Mouse (Mus musculus): ENCODE data around the gene Gm14180. TPM values are rescaled to one million over a fixed set of nuclear protein-coding genes. Genes with fewer than 3 reads are reported as not detected.
"Not testable (repeated sequence)": the region's sequence is repeated elsewhere in the genome, so short reads cannot be mapped to it uniquely, and the experiment has no call there.

Gene Gm14180
- polyA plus RNA-seq (2017; shearing (Covaris generic)) = not detected

- ATAC-seq = no peak
Observed at GRCm38 (mm10) chr11:99734190-99734589, at the start of gene Gm14180. Gm14180 (minus strand) TSS chr11:99734290.

- no peak for ATAC-seq
Observed at GRCm38 (mm10) chr11:99780604-99781003, 46.5 kb upstream of the Gm14180 start, which contains the start of gene Krtap4-8. Krtap4-8 (minus strand) TSS chr11:99780704.

- ATAC-seq = no peak
Observed at GRCm38 (mm10) chr11:99778401-99778800, 44.3 kb upstream of the Gm14180 start.

GRCm38 (mm10) chr11:99772813-99773212 lies 38.7 kb upstream of the Gm14180 start, which contains the start of gene Gm11595:
Gm11595 (minus strand) TSS chr11:99772913.
- not testable (repeated sequence) for ATAC-seq

- no peak for ATAC-seq
Observed at GRCm38 (mm10) chr11:99768410-99768809, 34.3 kb upstream of the Gm14180 start.

- ATAC-seq = no peak
Observed at GRCm38 (mm10) chr11:99758877-99759276, 24.8 kb upstream of the Gm14180 start.

GRCm38 (mm10) chr11:99743985-99744384 lies 9.9 kb upstream of the Gm14180 start:
- no peak for ATAC-seq

GRCm38 (mm10) chr11:99724061-99724460 lies 10.0 kb downstream of the Gm14180 start:
- ATAC-seq = no peak

- ATAC-seq = no peak
Observed at GRCm38 (mm10) chr11:99718759-99719158, 15.3 kb downstream of the Gm14180 start.

GRCm38 (mm10) chr11:99690463-99690862 lies 43.6 kb downstream of the Gm14180 start, which contains the start of gene Gm14190:
Gm14190 (minus strand) TSS chr11:99690740.
- no peak for ATAC-seq

GRCm38 (mm10) chr11:99685235-99685634 lies 48.9 kb downstream of the Gm14180 start:
- ATAC-seq = not testable (repeated sequence)

Other genes starting within 250 kb of the Gm14180 start
- not detected for gene Krt23, start 241.2 kb downstream of the Gm14180 start, polyA plus RNA-seq (2017; shearing (Covaris generic))
- not detected for gene Krt39, start 213.0 kb downstream of the Gm14180 start, polyA plus RNA-seq (2017; shearing (Covaris generic))
- gene Krt40, start 191.1 kb downstream of the Gm14180 start, polyA plus RNA-seq (2017; shearing (Covaris generic)) = not detected
- not detected for gene Krtap3-3, start 183.4 kb downstream of the Gm14180 start, polyA plus RNA-seq (2017; shearing (Covaris generic))
- not detected for gene Krtap3-2, start 177.4 kb downstream of the Gm14180 start, polyA plus RNA-seq (2017; shearing (Covaris generic))
- not detected for gene Gm11939, start 174.8 kb downstream of the Gm14180 start, polyA plus RNA-seq (2017; shearing (Covaris generic))
- not detected for gene Krtap3-1, start 167.7 kb downstream of the Gm14180 start, polyA plus RNA-seq (2017; shearing (Covaris generic))
- gene Krtap1-5, start 153.3 kb downstream of the Gm14180 start, polyA plus RNA-seq (2017; shearing (Covaris generic)) = not detected
- gene Krtap1-4, start 150.6 kb downstream of the Gm14180 start, polyA plus RNA-seq (2017; shearing (Covaris generic)) = not detected
- gene Krtap1-3, start 143.0 kb downstream of the Gm14180 start, polyA plus RNA-seq (2017; shearing (Covaris generic)) = not detected
- gene Krtap9-3, start 136.2 kb downstream of the Gm14180 start, polyA plus RNA-seq (2017; shearing (Covaris generic)) = not detected
- gene Gm11938, start 131.0 kb downstream of the Gm14180 start, polyA plus RNA-seq (2017; shearing (Covaris generic)) = not detected
- gene Gm11937, start 124.1 kb downstream of the Gm14180 start, polyA plus RNA-seq (2017; shearing (Covaris generic)) = not detected
- gene Krtap2-4, start 119.4 kb downstream of the Gm14180 start, polyA plus RNA-seq (2017; shearing (Covaris generic)) = not detected
- not detected for gene Gm11562, start 113.9 kb downstream of the Gm14180 start, polyA plus RNA-seq (2017; shearing (Covaris generic))
- not detected for gene Krtap4-1, start 106.1 kb downstream of the Gm14180 start, polyA plus RNA-seq (2017; shearing (Covaris generic))
- gene Krtap4-2, start 99.2 kb downstream of the Gm14180 start, polyA plus RNA-seq (2017; shearing (Covaris generic)) = not detected
- not detected for gene Krtap4-7, start 90.2 kb downstream of the Gm14180 start, polyA plus RNA-seq (2017; shearing (Covaris generic))
- not detected for gene Gm11555, start 84.1 kb downstream of the Gm14180 start, polyA plus RNA-seq (2017; shearing (Covaris generic))
- gene Gm11563, start 75.3 kb downstream of the Gm14180 start, polyA plus RNA-seq (2017; shearing (Covaris generic)) = not detected
- not detected for gene Krtap4-6, start 68.3 kb downstream of the Gm14180 start, polyA plus RNA-seq (2017; shearing (Covaris generic))
- gene Gm14190, start 43.5 kb downstream of the Gm14180 start, polyA plus RNA-seq (2017; shearing (Covaris generic)) = not detected
- not detected for gene Gm11595, start 38.6 kb upstream of the Gm14180 start, polyA plus RNA-seq (2017; shearing (Covaris generic))
- not detected for gene Krtap4-8, start 46.4 kb upstream of the Gm14180 start, polyA plus RNA-seq (2017; shearing (Covaris generic))
- gene Krtap4-9, start 50.9 kb upstream of the Gm14180 start, polyA plus RNA-seq (2017; shearing (Covaris generic)) = not detected
- not detected for gene Gm11596, start 59.2 kb upstream of the Gm14180 start, polyA plus RNA-seq (2017; shearing (Covaris generic))
- gene Gm11569, start 64.6 kb upstream of the Gm14180 start, polyA plus RNA-seq (2017; shearing (Covaris generic)) = not detected
- gene Gm11554, start 70.2 kb upstream of the Gm14180 start, polyA plus RNA-seq (2017; shearing (Covaris generic)) = not detected
- not detected for gene Krtap4-13, start 75.6 kb upstream of the Gm14180 start, polyA plus RNA-seq (2017; shearing (Covaris generic))
- gene Gm11564, start 81.4 kb upstream of the Gm14180 start, polyA plus RNA-seq (2017; shearing (Covaris generic)) = not detected
- not detected for gene 2300003K06Rik, start 103.8 kb upstream of the Gm14180 start, polyA plus RNA-seq (2017; shearing (Covaris generic))
- gene Krtap4-16, start 117.3 kb upstream of the Gm14180 start, polyA plus RNA-seq (2017; shearing (Covaris generic)) = not detected
- gene Gm11568, start 123.6 kb upstream of the Gm14180 start, polyA plus RNA-seq (2017; shearing (Covaris generic)) = not detected
- gene Gm11559, start 130.2 kb upstream of the Gm14180 start, polyA plus RNA-seq (2017; shearing (Covaris generic)) = not detected
- gene Krtap9-1, start 139.1 kb upstream of the Gm14180 start, polyA plus RNA-seq (2017; shearing (Covaris generic)) = not detected
- not detected for gene Gm11567, start 144.9 kb upstream of the Gm14180 start, polyA plus RNA-seq (2017; shearing (Covaris generic))
- gene Krtap31-1, start 173.6 kb upstream of the Gm14180 start, polyA plus RNA-seq (2017; shearing (Covaris generic)) = not detected
- not detected for gene Gm11565, start 180.5 kb upstream of the Gm14180 start, polyA plus RNA-seq (2017; shearing (Covaris generic))
- not detected for gene Krtap31-2, start 202.0 kb upstream of the Gm14180 start, polyA plus RNA-seq (2017; shearing (Covaris generic))
- gene Krtap9-5, start 214.2 kb upstream of the Gm14180 start, polyA plus RNA-seq (2017; shearing (Covaris generic)) = not detected
- gene Krtap29-1, start 244.8 kb upstream of the Gm14180 start, polyA plus RNA-seq (2017; shearing (Covaris generic)) = not detected